Mouse (Mus musculus): Measurements from ENCODE around the gene Rergl. TPM values are rescaled to one million over a fixed set of nuclear protein-coding genes. Genes with fewer than 3 reads are reported as not detected.

The Rergl gene
- polyA plus RNA-seq, 1 experiment from 2014 or later = not detected

- peak; percentile 65; the same call in 1 of the 2 replicates for ATAC-seq (ENCODE audit: low read depth)
- Histone ChIP-seq H3K27ac (ENCODE audit: low read depth, low read length) (no peak overlapping the region), H3K4me1 (ENCODE audit: control insufficient read depth, insufficient read depth, low read length) (no peaks in the 10 kb centered on the region), H3K9ac (replicated peaks; ENCODE audit: low read depth, low read length) (no peak overlapping the region), H3K36me3 (ENCODE audit: control insufficient read depth, insufficient read depth, low read length) (no peaks in the 10 kb centered on the region), H3K4me3 (ENCODE audit: low read depth, low read length) (no peak overlapping the region), H3K9me3 (ENCODE audit: control insufficient read depth, low read length) (no peaks in the 10 kb centered on the region), H3K4me2 (ENCODE audit: low read depth, low read length) (no peak overlapping the region), H3K27me3 (ENCODE audit: control insufficient read depth, insufficient read depth, low read length) (no peaks in the 10 kb centered on the region)
- 81% methylated on average over 10 of the region's 10 CpGs for WGBS
Observed at GRCm38 (mm10) chr6:139460470-139460869, 41.3 kb downstream of the Rergl start.

GRCm38 (mm10) chr6:139443999-139444398 is 57.8 kb downstream of the Rergl start:
- H3K27me3 ChIP-seq (ENCODE audit: control insufficient read depth, insufficient read depth, low read length) = no peaks in the 10 kb centered on the region
- no peak overlapping the region for H3K4me2 ChIP-seq (ENCODE audit: low read depth, low read length)
- H3K4me3 ChIP-seq (ENCODE audit: low read depth, low read length) = no peak overlapping the region
- 92% methylated on average over 2 of the region's 2 CpGs for WGBS
- no peak overlapping the region for H3K27ac ChIP-seq (ENCODE audit: low read depth, low read length)
- no peaks in the 10 kb centered on the region for H3K9me3 ChIP-seq (ENCODE audit: control insufficient read depth, low read length)
- no peaks in the 10 kb centered on the region for H3K4me1 ChIP-seq (ENCODE audit: control insufficient read depth, insufficient read depth, low read length)
- no peak for ATAC-seq (ENCODE audit: low read depth)
- H3K36me3 ChIP-seq (ENCODE audit: control insufficient read depth, insufficient read depth, low read length) = no peaks in the 10 kb centered on the region
- H3K9ac ChIP-seq (replicated peaks; ENCODE audit: low read depth, low read length) = no peak overlapping the region

Other genes starting within 250 kb of the Rergl start
- gene Pik3c2g, start 85.2 kb upstream of the Rergl start, polyA plus RNA-seq (2014; fragmentation: Nextera tagmentation; extraction: Ambion mirVana) = 0.29 TPM in 1 of 2 replicates, not detected in the other

Measured in neural tube, embryonic 14.5 days (tissue).